Mouse (Mus musculus): ENCODE data around the gene Fmnl3. TPM values are rescaled to one million over a fixed set of nuclear protein-coding genes. Genes with fewer than 3 reads are reported as not detected.
A peak's percentile ranks its signal among the peaks of the same experiment; 100 is the strongest.

The Fmnl3 gene
- polyA plus RNA-seq, 1 experiment = 30.1 TPM

DNA sequence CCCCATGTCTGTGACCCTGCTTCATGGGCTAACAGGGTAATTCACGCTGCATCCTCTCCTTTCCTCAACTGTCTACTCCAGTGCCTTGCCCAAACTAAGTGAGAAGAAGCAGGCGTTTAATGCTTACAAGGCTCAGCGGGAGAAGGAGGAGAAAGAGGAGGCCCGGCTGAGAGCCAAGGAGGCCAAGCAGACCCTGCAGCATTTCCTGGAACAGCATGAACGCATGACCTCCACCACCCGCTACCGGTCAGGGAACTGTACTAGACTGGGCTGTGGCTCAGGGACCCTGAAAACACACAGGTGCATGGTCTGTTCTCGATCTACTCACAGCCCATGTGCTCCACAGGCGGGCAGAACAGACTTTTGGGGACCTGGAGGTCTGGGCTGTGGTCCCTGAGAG, 62.8 kb downstream of the Fmnl3 start:
- no peak for TF ChIP-seq POLR2A (IDR thresholded peaks at IDR 0.05; ENCODE audit: borderline replicate concordance, extremely low read depth, insufficient read depth, insufficient read length, poor library complexity, severe bottlenecking)
- no peak for TF ChIP-seq CTCF (IDR thresholded peaks at IDR 0.05; ENCODE audit: borderline replicate concordance, extremely low read depth, insufficient read depth, insufficient read length)
- DNase-seq (ENCODE audit: low read depth) = no peak

DNA sequence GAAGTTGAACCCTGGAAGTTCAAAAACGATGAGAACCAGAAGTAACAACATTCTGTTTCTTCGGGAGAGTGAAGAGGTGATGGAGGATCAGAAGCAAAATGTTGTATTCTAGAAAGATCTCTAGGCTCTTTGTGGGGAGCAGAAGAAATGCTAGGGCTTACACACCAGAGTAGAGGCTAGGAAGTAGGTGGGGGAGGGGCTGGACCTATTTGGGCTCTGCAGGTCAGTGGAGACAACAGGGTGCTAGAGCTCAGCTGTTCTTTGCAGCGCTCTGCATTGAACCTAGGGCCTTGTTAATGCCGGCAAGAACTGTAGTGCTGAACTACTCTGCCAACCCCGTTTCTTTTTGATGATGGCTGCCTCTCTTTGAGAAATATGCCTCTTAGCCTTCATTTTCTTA, 74.1 kb downstream of the Fmnl3 start:
- TF ChIP-seq POLR2A (IDR thresholded peaks at IDR 0.05; ENCODE audit: borderline replicate concordance, extremely low read depth, insufficient read depth, insufficient read length, poor library complexity, severe bottlenecking) = no peak
- no peak for TF ChIP-seq CTCF (IDR thresholded peaks at IDR 0.05; ENCODE audit: borderline replicate concordance, extremely low read depth, insufficient read depth, insufficient read length)
- peak; percentile 9 for DNase-seq (ENCODE audit: low read depth)

DNA sequence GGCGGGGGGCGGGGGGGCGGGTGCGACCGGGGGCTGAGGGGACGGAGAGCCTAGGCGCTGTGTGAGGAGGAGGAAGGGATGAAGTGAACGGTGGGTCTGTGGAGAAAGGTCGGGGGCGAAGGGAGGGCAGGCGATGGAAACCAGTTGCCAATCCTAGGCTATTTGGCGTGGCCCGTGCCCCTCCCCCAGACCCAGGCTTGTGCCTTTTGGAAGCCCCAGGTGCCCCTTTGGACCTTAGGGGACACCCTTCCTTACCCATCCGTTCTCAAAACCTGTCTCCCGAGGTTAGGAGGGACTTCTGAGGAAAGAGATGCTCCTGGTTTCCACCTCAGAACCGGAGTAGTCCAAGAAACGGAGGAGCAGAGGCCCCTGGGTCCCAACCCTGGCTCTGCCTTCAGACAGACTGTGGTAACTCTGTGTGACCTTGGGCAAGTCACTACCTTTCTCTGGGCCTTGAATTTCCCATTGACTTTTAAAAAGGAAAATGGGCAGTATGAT, 74.7 kb downstream of the Fmnl3 start, which contains the start of gene Fam186b:
TSS of gene Fam186b (minus strand) at position 405 of the 498 bp plus-strand sequence.
- TF ChIP-seq POLR2A (IDR thresholded peaks at IDR 0.05; ENCODE audit: borderline replicate concordance, extremely low read depth, insufficient read depth, insufficient read length, poor library complexity, severe bottlenecking) = no peak
- TF ChIP-seq CTCF (IDR thresholded peaks at IDR 0.05; ENCODE audit: borderline replicate concordance, extremely low read depth, insufficient read depth, insufficient read length) = no peak
- peak; percentile 41 for DNase-seq (ENCODE audit: low read depth)

DNA sequence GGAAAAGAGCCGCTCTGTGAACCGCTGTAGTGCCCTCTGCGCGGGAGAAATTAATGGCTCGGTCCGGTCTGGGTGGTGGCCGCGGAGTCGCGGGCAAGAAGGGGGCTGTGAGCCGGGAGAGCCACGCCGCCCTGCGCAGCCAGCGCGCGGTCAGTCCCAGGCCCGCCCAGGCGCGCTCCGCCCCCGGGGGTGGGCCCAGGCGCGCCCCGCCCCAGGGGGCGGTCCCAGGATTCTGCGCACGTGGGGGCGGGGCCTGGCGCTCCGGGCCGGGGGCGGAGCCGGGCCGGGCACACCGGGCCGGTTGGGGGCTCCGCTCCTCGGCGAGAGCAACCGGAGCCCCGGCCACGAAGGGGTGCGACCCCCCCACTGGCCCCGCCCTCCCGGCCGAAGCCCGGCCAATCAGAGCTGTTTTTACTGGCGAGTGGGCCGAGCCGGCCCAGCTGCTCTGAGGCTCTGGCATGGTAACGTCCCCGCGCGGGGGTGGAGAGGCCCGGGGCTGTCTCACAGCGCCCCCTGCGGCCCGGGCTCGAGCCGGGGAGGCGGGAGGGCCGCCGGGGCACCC, 75.4 kb downstream of the Fmnl3 start, which contains the start of gene Prpf40b:
TSS of gene Prpf40b (plus strand) at position 275 of the 562 bp plus-strand sequence.
- TF ChIP-seq POLR2A (IDR thresholded peaks at IDR 0.05; ENCODE audit: borderline replicate concordance, extremely low read depth, insufficient read depth, insufficient read length, poor library complexity, severe bottlenecking) = peak; percentile 75
- peak; percentile 32; the same call in 1 of the 2 replicates for TF ChIP-seq CTCF (IDR thresholded peaks at IDR 0.05; ENCODE audit: borderline replicate concordance, extremely low read depth, insufficient read depth, insufficient read length)
- DNase-seq (ENCODE audit: low read depth) = peak; percentile 97

DNA sequence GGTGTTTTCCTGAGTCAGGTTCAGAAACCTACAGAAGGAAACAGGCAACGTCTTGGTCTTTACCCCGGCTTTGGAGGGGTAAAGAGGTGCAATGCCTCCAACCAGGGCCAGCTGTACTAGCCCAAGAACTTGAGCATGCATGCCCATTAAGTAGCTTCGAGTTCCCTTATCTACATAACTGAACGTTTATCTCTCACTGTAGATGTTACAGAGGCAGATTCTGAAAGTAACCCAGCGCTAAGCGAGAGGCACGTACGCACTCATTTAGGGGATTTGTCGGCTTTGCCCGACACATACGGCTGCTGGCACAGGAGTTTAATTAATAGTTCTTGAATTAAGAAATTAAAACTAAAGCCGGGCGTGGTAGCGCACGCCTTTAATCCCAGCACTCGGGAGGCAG, 76.0 kb downstream of the Fmnl3 start:
- peak; percentile 27 for DNase-seq (ENCODE audit: low read depth)

DNA sequence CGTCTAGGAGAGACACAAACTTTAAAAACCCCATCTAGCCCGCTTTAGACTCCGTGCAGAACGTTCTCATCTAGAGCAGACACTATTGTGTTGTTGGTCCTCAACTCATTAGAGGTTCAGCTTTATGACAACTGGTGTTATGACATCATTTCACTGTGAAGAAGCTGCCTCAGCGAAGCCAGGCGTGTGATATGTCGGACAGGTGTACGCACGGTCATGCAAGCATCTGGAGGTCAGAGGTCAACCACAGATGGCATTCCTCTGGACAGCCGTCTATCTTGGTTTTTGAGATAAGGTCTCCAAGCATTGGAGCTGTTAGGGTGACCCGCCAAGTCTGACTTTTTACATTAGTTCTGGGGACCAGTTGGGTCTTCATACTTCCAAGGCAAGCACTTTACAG, 79.7 kb downstream of the Fmnl3 start:
- no peak for DNase-seq (ENCODE audit: low read depth)
- TF ChIP-seq POLR2A (IDR thresholded peaks at IDR 0.05; ENCODE audit: borderline replicate concordance, extremely low read depth, insufficient read depth, insufficient read length, poor library complexity, severe bottlenecking) (no peak), CTCF (IDR thresholded peaks at IDR 0.05; ENCODE audit: borderline replicate concordance, extremely low read depth, insufficient read depth, insufficient read length) (no peak)

More for the DNA sequence above, 76.0 kb downstream of the Fmnl3 start:
- TF ChIP-seq POLR2A (IDR thresholded peaks at IDR 0.05; ENCODE audit: borderline replicate concordance, extremely low read depth, insufficient read depth, insufficient read length, poor library complexity, severe bottlenecking) = no peak
- TF ChIP-seq CTCF (IDR thresholded peaks at IDR 0.05; ENCODE audit: borderline replicate concordance, extremely low read depth, insufficient read depth, insufficient read length) = no peak

DNA sequence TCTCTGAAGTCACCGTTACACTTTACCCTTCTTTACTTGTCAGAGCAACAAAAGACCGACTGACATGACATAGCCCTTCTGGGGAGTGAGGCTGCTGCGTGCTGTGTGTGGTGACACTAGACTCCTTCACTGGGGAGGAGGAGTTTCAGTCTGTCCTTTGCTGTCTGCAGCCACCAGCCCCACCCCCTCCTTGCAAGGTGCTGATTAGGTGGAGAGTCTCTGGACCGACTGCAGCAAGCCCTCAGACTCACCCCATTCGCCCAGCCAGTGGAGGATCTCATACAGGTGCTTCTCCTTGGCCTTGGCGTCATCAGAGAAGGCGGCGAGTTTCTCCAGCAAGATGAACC, 85.1 kb downstream of the Fmnl3 start:
- DNase-seq (ENCODE audit: low read depth) = no peak
- no peak for TF ChIP-seq POLR2A (IDR thresholded peaks at IDR 0.05; ENCODE audit: borderline replicate concordance, extremely low read depth, insufficient read depth, insufficient read length, poor library complexity, severe bottlenecking)
- TF ChIP-seq CTCF (IDR thresholded peaks at IDR 0.05; ENCODE audit: borderline replicate concordance, extremely low read depth, insufficient read depth, insufficient read length) = no peak

DNA sequence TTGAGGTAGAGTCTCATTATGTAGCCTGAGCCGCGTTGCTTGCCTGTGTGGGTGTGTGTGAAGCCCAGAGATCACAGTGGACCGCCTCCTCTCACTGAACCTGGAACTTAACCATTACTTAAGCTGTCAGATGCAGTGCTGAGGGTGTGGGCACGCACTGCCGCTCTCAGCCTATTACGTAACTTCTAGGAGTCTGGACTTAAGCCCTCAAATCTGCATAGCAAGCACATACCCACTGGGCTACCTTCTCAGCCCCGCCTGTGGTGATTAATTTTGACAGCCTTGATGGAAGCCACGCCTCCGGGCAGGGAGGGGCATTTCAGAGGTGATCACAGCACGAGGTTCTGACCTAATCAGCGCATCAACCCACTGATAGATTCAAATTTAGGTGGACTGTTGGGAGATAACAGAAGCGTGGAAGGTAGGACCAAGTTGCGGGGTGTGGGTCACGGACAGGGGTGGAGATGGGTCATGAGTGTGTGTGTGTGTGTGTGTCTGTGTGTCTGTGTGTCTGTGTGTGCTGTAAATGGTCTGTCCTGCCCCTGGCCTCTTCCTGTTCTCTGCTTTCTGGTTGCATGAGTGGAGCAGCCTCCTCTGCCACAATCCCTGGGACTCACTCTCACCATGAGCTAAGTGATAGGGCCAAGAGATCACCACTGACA, 85.6 kb downstream of the Fmnl3 start:
- no peak for DNase-seq (ENCODE audit: low read depth)
- no peak for TF ChIP-seq POLR2A (IDR thresholded peaks at IDR 0.05; ENCODE audit: borderline replicate concordance, extremely low read depth, insufficient read depth, insufficient read length, poor library complexity, severe bottlenecking)
- no peak for TF ChIP-seq CTCF (IDR thresholded peaks at IDR 0.05; ENCODE audit: borderline replicate concordance, extremely low read depth, insufficient read depth, insufficient read length)

DNA sequence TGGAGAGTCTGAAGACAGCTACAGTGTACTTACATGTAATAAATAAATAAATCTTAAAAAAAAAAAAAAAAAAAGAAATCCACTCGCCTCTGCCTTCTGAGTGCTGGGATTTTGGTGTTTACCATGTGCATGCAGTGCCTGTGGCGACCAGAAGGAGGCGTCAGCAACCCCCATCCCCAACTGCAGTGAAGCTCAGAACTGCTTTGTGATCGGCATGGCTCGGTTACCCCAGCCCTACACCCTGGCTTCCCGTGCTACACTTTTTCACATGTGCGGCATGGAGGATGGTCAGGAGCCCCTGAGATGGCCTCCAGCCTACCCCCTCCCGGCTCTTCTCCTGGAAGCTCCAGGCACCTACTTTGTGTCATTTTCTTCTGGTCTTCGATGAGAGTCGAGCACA, 86.8 kb downstream of the Fmnl3 start:
- no peak for TF ChIP-seq POLR2A (IDR thresholded peaks at IDR 0.05; ENCODE audit: borderline replicate concordance, extremely low read depth, insufficient read depth, insufficient read length, poor library complexity, severe bottlenecking)
- peak; percentile 27; the same call in 1 of the 2 replicates for TF ChIP-seq CTCF (IDR thresholded peaks at IDR 0.05; ENCODE audit: borderline replicate concordance, extremely low read depth, insufficient read depth, insufficient read length)
- no peak for DNase-seq (ENCODE audit: low read depth)

DNA sequence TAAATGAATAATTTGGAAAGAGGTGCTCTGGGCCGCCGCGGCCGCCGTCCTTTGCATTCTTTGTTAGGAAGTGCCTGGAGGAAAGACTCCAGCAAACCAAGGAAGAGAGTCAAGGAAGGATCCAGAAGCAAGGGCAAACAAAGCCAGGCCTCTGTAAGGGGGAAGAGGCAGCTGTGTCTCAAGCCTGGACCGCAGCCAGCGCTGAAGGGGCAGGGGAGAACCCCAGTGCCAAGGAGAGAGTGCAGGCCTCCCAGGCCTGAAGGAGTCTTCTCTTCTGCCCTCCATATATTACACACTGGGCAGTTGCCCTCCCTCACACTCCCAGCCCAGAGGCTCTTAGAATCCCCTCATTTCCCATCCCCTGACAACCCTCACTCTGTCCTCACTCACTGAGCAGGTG, 92.0 kb downstream of the Fmnl3 start:
- TF ChIP-seq CTCF (IDR thresholded peaks at IDR 0.05; ENCODE audit: borderline replicate concordance, extremely low read depth, insufficient read depth, insufficient read length) (no peak), POLR2A (IDR thresholded peaks at IDR 0.05; ENCODE audit: borderline replicate concordance, extremely low read depth, insufficient read depth, insufficient read length, poor library complexity, severe bottlenecking) (no peak)
- peak; percentile 23 for DNase-seq (ENCODE audit: low read depth)

DNA sequence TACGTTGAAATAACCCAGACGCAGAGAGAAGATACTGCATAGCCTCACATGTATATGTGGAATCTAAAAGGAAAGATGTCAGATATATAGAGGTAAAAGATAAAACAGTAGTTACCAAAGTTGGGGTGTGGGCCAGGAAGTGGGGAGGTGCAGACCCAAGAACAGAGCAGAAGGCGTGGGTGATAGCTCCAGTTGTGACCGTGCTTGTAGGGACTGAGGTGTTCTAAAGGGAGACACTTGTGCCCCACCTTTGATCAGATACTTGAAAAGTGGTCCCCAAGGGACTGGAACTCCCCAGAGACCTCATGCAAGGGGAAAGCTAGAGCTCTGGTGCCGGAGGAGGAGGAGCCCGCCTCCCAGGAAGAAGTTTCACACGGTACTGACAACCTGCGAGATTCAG, 94.2 kb downstream of the Fmnl3 start:
- no peak for TF ChIP-seq POLR2A (IDR thresholded peaks at IDR 0.05; ENCODE audit: borderline replicate concordance, extremely low read depth, insufficient read depth, insufficient read length, poor library complexity, severe bottlenecking)
- no peak for TF ChIP-seq CTCF (IDR thresholded peaks at IDR 0.05; ENCODE audit: borderline replicate concordance, extremely low read depth, insufficient read depth, insufficient read length)
- DNase-seq (ENCODE audit: low read depth) = no peak

Other genes starting within 250 kb of the Fmnl3 start
- gene Spats2, start 244.6 kb downstream of the Fmnl3 start, polyA plus RNA-seq (2012; rRNA removed) = 47.3 and 50.4 TPM in 2 replicates
- 3.0 and 6.6 TPM in 2 replicates for gene Kcnh3, start 145.6 kb downstream of the Fmnl3 start, polyA plus RNA-seq (2012; rRNA removed)
- 151 and 174 TPM in 2 replicates for gene Mcrs1, start 118.5 kb downstream of the Fmnl3 start, polyA plus RNA-seq (2012; rRNA removed)
- gene Prpf40b, start 75.4 kb downstream of the Fmnl3 start, polyA plus RNA-seq (2012; rRNA removed) = 180 and 198 TPM in 2 replicates
- gene Fam186b, start 74.6 kb downstream of the Fmnl3 start, polyA plus RNA-seq (2012; rRNA removed) = 0.28 and 0.36 TPM in 2 replicates
- gene Tmbim6, start 22.4 kb upstream of the Fmnl3 start, polyA plus RNA-seq (2012; rRNA removed) = 214 and 221 TPM in 2 replicates
- 18.6 and 29.0 TPM in 2 replicates for gene Nckap5l, start 87.3 kb upstream of the Fmnl3 start, polyA plus RNA-seq (2012; rRNA removed)
- gene Bcdin3d, start 104.2 kb upstream of the Fmnl3 start, polyA plus RNA-seq (2012; rRNA removed) = 15.1 and 15.2 TPM in 2 replicates
- gene Faim2, start 157.7 kb upstream of the Fmnl3 start, polyA plus RNA-seq (2012; rRNA removed) = 8.3 and 15.7 TPM in 2 replicates
- gene Aqp2, start 208.6 kb upstream of the Fmnl3 start, polyA plus RNA-seq (2012; rRNA removed) = 0.07 and 0.08 TPM in 2 replicates
- gene Aqp5, start 220.3 kb upstream of the Fmnl3 start, polyA plus RNA-seq (2012; rRNA removed) = 1.1 and 1.7 TPM in 2 replicates
- gene Aqp6, start 230.9 kb upstream of the Fmnl3 start, polyA plus RNA-seq (2012; rRNA removed) = 2.8 and 4.4 TPM in 2 replicates